Mouse (Mus musculus) cerebellum, adult 2 months (tissue): Measurements from ENCODE around the gene Oxtr.

ENCODE experiments used
- CTCF ChIP-seq: fragments of 200-500 bp; IDR thresholded peaks from 2 replicates; pipeline ENCODE4 v1.5.1; 2011; ENCODE audit warnings: low read depth, mild to moderate bottlenecking, control low read depth, low read length, moderate library complexity, borderline replicate concordance; ENCODE audit not compliant: insufficient read depth
- POLR2A ChIP-seq: fragments of 200-500 bp; IDR thresholded peaks from 2 replicates; pipeline ENCODE4 v1.6.1; 2011; ENCODE audit warnings: low read length, control low read depth, borderline replicate concordance; ENCODE audit not compliant: insufficient read depth

DNA sequence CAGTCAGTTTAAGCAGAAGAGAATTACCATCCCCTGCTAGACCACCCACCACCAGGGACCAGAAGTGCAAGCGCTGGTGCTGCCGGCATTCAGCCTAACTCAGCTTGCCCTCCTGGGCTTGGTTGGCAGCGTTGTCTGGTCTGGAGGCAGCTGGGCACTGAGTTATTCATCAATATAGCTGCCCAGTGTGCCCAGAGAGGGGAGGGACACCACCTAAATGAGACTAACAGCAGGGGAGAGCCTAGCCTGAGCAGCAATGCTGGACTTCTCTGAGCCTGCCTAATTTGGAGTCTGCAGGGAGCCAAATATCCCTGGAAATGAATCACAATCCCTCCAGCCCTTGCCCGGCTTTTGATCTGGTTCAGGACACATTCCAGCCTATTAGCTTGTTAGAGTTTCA is 20.6 kb upstream of the Oxtr start:
- TF ChIP-seq POLR2A (no peak), CTCF (no peak)
